Mouse (Mus musculus) layer of hippocampus, adult 18-20 months (tissue): ENCODE data around the gene Atp2b2. TPM values are rescaled to one million over a fixed set of nuclear protein-coding genes. Genes with fewer than 3 reads are reported as not detected.

Source experiments
- DNase-seq, 2 experiments: peaks; one replicate each; pipeline ENCODE4 v3.0.0; 2022; ENCODE audit warnings: low spot score in 2 of 2
- total RNA-seq, 2 experiments: library from RNA; stranded (reverse); gene quantifications; 2 replicates each; pipeline ENCODE4 v1.2.3; 2021

Gene Atp2b2
- total RNA-seq, 2 experiments from 2014 or later: 313 to 326 TPM

DNA sequence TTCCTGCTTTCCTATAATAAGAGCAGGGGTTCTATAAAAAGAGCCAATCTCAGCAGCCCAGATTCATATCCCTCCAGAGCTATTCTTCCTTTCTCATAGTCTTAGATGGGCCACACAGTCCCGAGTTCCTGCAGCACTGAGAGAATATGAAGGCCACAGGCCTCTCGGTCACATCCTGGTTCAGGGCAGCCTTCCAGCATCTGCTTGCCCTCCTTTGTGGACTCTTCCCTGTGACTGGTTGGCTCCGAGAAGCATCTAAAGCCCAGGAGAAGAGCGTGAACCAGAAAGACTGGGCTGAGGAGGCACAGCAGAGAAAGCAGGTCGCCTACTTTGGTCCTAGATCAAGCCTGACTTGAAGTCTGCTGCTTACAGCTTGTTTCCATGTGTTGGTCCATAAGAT lies 28.6 kb downstream of the Atp2b2 start:
- DNase-seq: no peak

DNA sequence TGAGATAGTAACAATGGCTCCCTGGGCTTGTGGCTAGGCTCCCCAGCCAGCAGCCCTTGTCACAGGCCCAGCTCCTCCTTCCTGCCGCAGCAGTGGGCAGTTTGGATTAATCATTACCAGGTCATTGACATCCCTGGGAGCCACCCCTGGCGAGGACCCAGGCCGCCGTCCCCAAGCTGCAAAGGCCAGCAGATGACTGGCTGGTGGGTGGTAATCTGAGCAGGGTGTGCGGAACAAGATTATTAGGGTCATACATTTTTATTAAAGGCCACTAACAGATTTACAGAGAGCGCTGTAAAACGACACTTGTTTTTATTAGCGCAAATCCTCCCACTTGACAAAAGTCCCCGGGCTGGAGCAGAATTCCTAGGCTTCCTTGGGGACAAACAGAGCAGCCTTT lies 29.6 kb downstream of the Atp2b2 start:
- no peak for DNase-seq

DNA sequence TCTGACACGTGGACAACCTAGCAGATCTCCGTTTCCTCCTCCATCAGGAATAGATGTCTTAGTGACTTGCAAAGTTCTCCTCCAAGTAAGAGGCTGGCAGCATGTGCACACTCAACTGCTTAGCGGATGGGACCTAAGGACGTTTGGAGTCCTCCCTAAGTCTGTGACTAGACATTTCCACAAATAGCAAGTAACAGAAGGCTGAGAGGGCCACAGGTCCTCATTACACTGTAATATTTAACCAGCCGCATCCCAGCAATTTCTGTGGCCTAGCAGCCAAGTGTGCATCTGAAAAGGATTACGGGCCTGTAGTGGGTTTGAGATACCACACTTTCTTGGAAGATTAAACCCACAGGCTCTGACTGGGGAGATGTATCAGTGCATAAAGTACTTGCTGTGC lies 30.4 kb downstream of the Atp2b2 start:
- no peak for DNase-seq

DNA sequence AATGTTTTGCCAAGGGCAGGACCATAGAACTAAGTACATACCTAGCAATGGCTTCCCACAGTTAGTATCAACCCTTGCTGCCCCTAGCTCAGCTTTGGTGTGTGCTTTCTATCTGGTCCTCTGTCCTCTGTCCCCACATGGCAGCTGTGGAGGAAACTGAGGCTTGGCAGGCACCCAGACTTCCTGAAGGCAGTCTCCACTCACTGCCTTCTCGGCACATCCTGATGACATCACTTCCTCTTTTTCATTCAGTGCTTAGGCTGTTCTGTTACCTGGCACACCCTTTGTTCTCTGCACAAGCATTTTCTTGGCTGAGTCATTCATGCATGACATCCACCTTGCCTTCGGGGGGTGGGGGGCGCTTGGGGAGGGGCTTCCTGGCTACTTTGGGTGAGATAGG lies 38.6 kb downstream of the Atp2b2 start:
- no peak for DNase-seq

DNA sequence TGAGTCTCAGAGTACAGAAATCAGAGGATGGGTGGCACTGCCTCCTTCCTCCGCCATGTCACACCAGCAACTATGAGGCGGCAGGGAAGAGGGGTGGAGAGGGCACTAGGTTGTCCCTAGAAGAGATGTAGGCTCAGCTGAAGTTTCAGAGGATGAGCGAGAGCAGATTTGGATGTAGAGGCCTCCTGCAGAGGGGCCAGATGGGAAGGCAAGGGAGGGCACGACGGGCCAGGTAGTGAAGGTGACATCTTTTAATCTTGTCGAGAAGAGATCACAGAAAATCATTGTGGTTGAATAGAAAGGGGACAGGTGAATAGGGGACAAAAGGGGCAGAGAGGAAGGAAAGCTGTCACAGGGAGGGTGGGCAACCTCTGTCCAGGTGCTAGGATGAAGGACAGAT lies 41.5 kb downstream of the Atp2b2 start:
- no peak for DNase-seq

DNA sequence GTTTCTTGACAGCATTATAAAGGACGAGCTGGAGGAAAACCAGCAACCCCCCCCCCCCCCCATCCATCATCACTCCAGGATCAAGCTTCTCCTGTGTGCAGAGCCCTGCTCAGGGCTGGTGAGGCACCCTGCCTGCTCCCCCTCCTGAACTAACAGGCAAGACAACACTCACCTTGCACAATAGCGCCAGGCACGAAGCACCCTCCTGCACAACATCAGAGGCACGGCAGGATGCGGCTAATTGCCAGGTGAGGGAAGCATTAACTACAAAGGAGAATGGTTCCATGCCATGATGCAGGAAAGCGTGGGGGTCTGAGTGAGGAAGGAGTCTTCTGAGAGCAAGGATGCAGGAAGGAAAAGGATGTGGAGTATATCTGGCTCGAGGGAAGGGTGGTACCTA lies 42.1 kb downstream of the Atp2b2 start:
- DNase-seq: no peak

DNA sequence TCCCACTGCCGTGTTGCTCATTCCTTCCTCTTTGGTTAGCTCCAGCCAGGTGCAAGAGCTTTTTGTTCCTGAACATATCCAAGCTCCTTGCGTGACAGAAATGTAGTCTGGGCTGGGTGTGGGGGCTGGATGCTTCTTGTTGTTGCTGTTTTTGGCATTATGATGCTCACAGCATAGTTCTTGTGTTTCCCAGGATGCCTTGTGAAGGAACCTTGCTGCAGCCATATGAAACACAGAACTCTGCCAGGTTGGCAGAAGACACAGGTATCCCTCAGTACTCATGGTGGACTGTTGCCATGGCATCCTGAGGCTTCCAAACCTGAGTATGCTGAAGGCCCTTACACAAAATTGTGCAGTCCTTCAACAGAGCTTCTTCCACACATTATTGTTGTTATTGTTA lies 44.0 kb downstream of the Atp2b2 start:
- no peak for DNase-seq

DNA sequence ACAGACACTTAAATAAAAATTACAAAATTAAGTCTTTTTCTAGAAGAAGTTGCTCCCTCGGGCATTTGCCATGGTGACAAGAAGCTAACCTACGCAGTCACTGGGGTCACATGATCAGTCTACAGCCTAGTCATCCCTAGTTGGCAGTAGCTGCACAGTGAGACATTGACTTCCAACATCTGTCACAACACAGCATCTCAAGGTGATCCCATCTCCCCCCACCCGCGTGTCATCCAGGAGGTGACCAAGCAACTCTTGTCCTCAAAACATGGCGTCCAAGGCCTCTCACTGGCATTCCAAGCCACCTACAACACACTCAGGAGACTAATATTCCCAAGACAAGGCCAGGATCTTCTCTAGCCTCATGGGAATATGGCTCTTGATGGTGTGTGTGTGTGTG lies 48.2 kb downstream of the Atp2b2 start:
- no peak for DNase-seq

DNA sequence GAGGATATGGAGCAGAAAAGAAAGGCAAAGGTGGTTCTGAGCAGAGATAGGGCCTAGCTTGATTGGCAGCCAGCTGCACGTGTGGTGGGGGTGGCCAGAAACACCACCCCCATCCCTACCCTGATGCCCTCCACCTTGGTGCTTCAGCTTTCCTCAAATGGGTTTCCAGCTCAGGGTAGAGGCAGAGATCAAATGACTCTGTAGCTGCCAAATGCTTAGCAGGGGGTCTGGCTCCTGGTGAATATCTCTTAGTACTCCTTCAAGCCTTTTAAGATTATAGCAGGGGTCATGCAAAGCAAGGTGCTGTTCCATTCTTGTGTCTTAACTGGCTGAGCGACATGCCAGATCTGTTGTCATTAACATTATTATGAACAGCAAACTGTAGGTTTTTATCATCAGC lies 50.3 kb downstream of the Atp2b2 start:
- no peak for DNase-seq

DNA sequence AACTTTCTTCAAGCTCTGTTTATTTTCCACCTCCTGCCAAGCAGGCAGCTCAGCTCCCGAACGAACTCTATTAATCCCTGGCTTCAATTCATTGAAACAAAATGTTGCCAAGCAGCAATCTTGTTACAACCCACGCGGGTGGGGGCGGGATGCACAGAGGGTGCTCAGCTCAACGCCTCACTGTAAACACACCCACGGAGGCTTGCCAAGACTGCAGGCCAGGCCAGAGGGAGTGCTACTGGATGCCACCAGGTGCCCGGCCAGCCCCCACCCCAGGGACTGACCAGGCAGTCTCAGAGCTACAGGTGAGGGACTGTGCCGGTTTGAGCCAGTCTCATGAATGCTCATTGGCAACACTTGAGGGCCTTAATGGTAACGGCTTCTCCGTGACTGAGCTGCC lies 50.9 kb downstream of the Atp2b2 start:
- peak; percentile 86 to 95 for DNase-seq

DNA sequence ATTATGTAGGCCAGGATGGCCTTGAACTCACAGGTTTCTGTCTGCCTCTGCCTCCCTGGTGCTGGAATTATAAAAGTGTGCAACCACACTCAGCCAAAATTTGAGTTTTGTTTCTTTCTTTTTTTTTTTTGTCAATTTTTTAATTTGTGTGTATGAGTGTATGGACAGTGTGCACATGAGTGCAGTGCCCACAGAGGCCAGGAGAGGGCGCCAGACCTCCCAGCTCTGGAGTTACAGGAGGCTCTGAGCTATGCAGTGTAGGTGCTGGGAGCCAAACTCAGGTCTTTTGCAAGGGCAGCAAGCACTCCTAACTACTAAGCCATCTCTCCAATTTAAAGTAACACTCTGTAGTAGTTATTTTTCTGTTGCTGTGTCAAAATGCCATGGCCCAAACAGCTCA lies 52.4 kb downstream of the Atp2b2 start:
- DNase-seq: no peak

DNA sequence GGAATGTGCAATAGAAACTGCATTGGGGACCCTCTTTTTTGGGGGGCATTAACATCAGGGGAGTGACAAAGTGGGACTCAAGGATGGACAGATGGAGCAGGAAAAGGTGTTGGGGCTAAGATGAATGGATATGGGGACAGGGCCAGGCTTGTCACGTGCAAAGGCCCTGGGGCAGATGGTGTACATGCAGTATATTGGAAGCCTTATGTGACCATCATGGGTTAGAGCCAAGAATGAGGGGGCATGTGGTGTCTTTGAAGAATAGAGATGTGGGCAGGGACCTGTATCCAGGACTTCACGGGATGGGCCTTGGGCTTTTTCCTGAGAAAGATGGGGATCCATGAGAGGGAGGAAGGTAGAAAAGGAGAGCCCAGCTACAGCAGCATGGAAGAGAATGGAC lies 53.9 kb downstream of the Atp2b2 start:
- DNase-seq: no peak

DNA sequence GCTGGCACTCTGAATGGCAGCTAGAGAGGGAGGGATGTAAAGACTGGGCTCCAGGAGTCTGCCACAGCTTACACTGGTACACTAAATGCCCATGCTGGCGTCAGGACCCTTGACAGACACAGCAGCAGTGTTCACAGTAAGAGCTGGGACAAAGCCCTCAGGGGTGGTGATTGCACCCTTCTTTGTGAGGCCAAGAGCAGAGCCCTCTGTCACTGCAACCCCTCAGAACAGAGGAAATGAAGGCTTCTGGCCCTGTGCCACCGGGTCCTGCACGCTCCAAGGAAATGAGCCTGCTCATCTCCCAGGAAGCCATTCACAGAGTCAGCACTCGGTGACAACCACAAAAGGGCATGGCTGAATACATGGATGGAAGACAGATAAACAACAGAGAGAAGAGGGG lies 55.7 kb downstream of the Atp2b2 start:
- DNase-seq: peak in 1 of 2 experiments; percentile 47

DNA sequence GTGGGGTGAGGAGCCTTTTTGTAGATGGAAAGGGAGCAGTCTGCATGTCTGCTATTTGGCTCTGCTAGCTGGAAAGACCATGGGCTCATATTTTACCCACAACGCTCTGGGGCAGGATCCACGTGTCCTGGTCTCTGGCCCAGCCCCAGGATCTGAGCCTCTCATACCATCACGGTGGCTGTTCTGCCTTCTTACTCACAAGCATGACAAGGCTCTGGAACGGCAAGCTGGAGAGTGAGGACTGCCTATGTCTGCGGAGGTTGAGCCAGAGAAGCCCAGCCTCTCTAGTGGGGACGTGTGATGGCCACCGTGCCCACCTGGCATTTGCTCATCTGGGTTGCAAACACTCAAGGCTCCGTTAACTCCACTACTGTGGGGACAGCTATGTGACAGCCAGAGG lies 63.7 kb downstream of the Atp2b2 start:
- DNase-seq: no peak

DNA sequence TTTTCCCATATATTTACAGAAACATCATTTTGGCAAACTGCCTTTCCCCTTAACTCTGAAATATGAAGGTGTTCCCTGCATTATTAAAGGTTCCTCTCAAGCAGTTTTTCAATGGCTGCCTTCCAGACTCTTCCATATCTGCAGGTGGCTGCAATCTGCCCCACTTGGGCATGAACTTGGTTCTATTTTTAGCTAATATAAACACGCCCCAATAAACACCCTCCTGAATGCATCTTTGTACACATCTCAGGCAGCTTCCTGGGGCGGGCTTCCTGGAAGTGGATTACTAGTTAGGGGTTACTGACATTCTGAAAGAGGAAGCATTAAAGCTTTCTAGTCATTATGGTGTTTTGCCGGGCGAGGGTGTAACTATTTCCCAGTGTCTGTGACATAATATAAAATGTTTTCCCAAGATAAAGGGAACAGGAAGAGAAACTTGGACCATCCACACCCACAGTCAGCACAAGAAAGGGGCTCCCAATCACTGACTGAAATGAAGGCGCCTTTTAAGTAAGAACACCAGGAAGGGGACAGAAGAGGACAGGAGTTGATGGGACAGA lies 64.2 kb downstream of the Atp2b2 start:
- DNase-seq: no peak

DNA sequence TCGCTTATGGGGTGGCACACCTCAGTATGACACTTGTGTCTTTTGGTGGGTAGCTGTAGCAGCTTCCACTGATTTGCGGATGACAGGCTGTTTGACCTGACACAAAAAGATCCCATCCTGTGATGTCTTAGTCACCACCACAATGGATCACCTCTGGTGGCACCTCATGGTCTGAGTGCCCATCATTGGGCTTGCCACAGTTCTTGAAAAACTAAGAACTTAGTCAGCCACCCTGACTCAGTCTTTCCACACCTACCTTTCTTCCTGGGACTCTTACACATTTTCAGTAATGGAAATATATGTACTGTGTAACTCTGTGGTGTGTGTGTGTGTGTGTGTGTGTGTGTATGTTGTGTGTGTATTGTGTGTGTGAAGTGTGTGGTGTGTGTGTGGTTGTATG lies 71.5 kb downstream of the Atp2b2 start:
- no peak for DNase-seq

DNA sequence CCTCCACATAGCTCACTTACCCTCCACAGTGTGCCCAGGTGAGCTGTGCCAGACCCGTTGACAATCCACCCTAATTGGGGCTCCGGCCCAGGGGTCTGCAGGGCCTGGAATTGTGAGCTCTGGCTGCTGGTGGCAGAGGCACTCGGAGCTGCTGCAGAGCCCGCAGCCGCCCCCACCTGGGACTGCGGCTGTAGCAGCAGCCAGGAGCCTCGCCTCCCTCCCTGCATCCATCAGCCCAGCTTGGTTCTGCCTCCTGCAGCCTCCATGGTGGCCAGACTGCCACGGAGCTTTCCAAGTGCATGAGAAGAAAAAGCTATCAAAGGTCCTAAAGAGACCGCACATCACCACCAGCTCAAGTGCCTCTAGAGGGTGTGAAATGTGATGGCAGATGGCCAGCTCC lies 71.9 kb downstream of the Atp2b2 start:
- DNase-seq: no peak

DNA sequence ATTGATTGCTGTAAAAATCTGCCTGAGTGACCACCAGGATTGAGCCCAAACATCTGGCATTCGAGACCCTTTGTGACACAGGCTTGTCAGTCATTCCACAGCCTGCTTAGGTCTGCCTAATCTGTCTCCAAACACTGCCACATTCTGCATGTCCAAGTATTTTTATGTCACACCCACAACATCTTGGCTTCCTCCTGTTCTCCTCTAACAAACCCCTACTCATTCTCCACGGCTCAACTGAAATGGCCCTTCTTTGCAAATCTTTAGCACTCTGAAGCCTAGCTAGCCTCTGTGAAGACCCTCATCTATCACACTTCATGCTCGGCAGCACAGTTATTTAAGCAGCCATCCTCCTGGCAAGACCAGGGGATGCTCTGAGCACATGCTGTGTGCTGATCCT lies 72.7 kb downstream of the Atp2b2 start:
- DNase-seq: no peak

DNA sequence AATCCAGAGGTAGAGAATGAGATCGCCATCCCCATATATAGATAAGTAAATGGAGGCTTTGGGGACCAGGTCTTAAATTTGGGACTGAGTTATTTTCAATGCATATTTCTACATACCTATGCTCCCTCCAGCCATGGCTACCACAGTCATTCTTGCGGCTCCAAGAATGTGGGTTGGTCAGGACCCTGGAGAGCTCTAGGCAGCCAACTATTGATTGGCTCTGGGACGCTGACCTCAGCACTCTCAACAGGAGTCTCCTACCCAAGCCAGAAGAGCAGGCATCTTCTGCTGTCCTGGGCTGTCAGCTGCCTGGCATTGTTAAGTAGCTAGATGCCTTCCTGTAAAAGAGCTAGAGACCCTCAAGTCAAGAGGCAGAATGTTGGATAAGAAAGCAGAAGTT lies 79.6 kb downstream of the Atp2b2 start:
- DNase-seq: no peak

DNA sequence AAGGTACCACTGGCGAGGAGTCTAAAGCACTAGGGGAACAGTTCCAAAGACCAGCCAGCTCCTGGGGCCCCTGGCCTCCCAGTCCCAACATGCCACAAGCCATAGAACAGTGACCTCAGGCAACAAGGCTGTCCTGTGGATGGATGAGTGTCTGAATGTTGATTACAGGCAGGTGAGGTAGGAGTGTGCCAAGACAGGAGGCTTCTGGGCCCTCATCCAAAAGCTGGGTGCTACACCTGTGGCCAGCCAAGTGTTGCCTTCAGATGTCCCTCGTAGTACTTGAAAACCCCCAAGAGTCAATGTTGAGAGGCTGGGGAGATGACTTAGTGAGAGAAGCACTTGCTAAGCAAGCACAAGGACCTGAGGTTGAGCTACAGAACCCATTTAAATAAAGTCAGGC lies 80.8 kb downstream of the Atp2b2 start:
- DNase-seq: no peak

DNA sequence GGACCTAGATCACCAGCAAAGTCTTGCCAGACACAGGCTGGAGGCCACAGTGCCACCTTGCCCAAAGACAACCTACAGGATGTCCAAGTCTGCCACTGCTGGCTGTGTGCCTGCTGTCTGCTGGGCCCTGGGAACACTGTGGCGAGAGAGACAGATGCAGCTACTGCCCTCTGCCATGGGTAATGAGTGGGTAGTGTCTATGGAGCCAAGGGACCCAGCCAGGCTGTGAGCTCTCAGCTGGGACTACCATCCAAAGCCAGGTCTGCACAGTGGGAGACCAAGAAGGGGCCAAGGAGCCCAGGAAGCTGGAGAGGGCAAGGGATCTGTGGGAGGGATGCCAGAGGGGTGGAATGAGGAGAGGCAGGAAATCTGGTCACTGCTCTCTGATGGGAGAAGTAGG lies 83.1 kb downstream of the Atp2b2 start:
- DNase-seq: no peak

DNA sequence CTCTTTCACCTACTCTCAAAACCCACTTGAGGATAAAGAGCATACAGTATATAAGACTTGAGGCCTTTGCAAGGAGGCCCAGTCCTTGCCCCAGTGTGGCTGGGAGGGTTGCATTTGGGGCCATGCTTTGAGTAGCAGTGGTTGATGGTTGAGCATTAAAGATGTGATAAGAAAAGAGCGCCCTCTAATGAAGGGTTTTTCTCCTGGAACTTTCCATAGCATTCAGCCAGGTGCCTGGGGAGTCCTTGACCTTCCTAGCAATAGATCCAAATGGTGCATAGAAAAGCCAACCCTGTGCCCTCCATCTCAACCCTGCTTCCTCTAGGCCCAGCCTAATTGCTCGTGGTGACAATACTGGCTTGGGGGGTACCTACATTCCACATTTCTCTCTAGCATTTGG lies 83.7 kb downstream of the Atp2b2 start:
- no peak for DNase-seq

DNA sequence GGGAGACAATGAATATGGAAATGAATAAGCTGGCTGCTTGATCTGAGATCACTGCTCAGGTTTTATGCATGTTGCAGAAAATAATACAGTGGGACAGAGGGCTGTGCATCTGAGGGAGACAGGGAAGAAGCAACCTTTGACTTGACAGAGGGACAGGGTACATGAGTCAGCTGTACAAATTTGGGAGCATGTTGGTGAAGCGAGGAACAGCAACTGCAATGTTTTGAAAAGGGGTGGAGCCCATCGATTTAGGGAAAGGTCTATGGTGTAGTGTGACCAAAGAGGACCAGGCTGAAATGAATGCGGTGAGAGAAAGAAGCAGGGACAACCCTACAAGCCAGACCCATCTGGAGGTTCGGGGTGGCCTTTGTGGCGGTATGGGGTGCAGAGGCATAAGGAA lies 84.4 kb downstream of the Atp2b2 start:
- no peak for DNase-seq

DNA sequence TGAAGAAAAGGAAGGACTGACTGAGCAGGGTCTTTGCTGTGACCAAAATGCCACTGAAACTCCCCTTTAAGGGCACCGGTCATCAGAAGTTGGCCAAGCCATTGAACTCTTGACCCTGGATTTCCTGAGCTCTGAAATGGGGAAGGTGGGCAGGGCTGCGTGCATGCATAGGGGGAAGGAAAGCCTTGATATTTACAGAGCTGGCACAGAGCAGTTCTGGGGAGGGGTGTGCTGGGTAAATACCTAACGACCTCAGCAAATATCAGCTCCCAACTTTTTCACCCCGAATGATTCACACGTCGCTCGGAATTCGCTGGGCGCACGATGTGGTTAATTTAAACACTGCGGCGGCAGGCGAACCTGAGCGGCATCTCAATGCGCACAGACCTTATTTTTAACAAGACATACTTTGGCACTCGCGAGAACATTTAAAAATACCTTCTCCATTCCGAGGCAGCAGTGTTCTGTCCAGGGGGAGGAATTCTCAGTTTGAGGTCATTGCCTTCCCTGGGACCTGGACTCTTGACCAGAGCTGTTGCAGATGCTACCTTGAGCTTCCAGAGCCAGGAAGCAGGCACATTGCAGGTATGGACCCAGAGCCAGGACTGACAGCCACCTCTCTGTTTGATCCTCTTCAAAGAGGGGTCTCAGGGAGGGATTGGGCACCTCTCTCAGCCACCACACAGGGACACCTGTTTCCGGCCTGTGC lies 85.0 kb downstream of the Atp2b2 start:
- no peak for DNase-seq
